In the genomic region with DNA sequence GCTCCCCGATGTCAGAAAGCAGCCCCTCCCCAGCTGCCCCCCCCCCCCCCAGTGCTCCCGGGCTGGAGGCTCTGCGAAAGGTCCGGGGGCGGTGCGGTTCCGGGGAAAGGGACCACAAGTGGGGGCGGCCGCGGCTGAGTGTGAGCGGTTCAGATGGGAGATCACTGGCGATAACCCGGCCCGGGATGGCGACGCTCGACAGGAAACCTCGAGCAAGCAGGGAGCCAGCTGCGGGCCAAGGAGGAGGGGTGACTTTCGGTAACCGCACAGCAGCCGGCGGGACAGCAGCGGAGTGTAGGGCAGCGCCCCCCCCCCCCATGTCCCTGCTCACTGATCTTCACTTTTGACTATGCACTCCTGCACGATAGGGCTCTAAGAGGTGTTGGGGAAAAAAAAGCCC, we compare ENCODE assay signal across 8 mouse cellular contexts. TPM values are rescaled to one million over a fixed set of nuclear protein-coding genes. Genes with fewer than 3 reads are reported as not detected.
DNase-seq lines count a peak whose midpoint lies in the region; ATAC-seq and TF ChIP-seq lines count a peak whose summit lies in the region.

No protein-coding gene starts in this region.

- H3K9ac ChIP-seq in forebrain, embryonic 16.5 days (replicated peaks; ENCODE audit: low read depth, low read length): peak overlapping the region; percentile 58
- peak overlapping the region; percentile 41 for H3K9ac ChIP-seq in stomach, postnatal 0 days (ENCODE audit: low read length)

- no peaks in the 10 kb centered on the region for H3K36me3 ChIP-seq in forebrain, embryonic 16.5 days (ENCODE audit: control insufficient read depth, insufficient read depth)
- no peaks in the 10 kb centered on the region for H3K36me3 ChIP-seq in limb, embryonic 10.5 days
- H3K36me3 ChIP-seq in stomach, postnatal 0 days (ENCODE audit: control insufficient read depth, insufficient read depth, low read length): no peaks in the 10 kb centered on the region

- TF ChIP-seq EP300 in stomach, postnatal 0 days (optimal IDR thresholded peaks at IDR 0.05): no peak

- H3K4me3 ChIP-seq in forebrain, embryonic 16.5 days (replicated peaks; ENCODE audit: low read length): peak overlapping the region; percentile 57
- peak overlapping the region; percentile 63 for H3K4me3 ChIP-seq in limb, embryonic 10.5 days
- H3K4me3 ChIP-seq in stomach, postnatal 0 days (ENCODE audit: low read depth, low read length): peak overlapping the region; percentile 53

- peaks cover 8% of the 10 kb centered on the region; the same call in 1 of the 2 replicates for H3K27me3 ChIP-seq in forebrain, embryonic 16.5 days (replicated peaks; ENCODE audit: control insufficient read depth, insufficient read depth, low read length)
- H3K27me3 ChIP-seq in limb, embryonic 10.5 days (ENCODE audit: low read depth, poor library complexity, severe bottlenecking): peaks cover 77% of the 10 kb centered on the region
- H3K27me3 ChIP-seq in stomach, postnatal 0 days (ENCODE audit: control insufficient read depth, insufficient read depth, low read length): no peaks in the 10 kb centered on the region; the same call in 1 of the 2 replicates

- H3K4me2 ChIP-seq in forebrain, embryonic 16.5 days (ENCODE audit: low read length): peak overlapping the region; percentile 100
- H3K4me2 ChIP-seq in stomach, postnatal 0 days (replicated peaks; ENCODE audit: low read depth): peak overlapping the region; percentile 99

- H3K4me1 ChIP-seq in forebrain, embryonic 16.5 days (replicated peaks; ENCODE audit: control insufficient read depth, insufficient read depth, low read length): peaks cover 30% of the 10 kb centered on the region
- H3K4me1 ChIP-seq in limb, embryonic 10.5 days: peaks cover 75% of the 10 kb centered on the region
- no peaks in the 10 kb centered on the region for H3K4me1 ChIP-seq in stomach, postnatal 0 days (replicated peaks; ENCODE audit: control insufficient read depth, insufficient read depth)

- TF ChIP-seq CTCF in stomach, postnatal 0 days (IDR thresholded peaks at IDR 0.05; ENCODE audit: low read depth): no peak

- DNase-seq in adrenal gland, postnatal 10 days: peak; percentile 41
- DNase-seq in adrenal gland, adult 8-10 months: no peak
- peak; percentile 58 for DNase-seq in Muller cell, postnatal 12 days (ENCODE audit: inconsistent ontology term)
- peak; percentile 68 for DNase-seq in limb, embryonic 10.5 days (ENCODE audit: low spot score)
- peak; percentile 29 for DNase-seq in stomach, postnatal 0 days (ENCODE audit: low spot score)
- no peak for DNase-seq in urinary bladder, postnatal 25 days (ENCODE audit: low spot score)

- ATAC-seq in forebrain, embryonic 16.5 days: peak; percentile 57
- peak; percentile 56 for ATAC-seq in megakaryocyte-erythroid progenitor cell, adult 5-6 weeks (replicated peaks; ENCODE audit: low FRiP score, low TSS enrichment, poor library complexity, severe bottlenecking)
- no peak for ATAC-seq in stomach, postnatal 0 days (ENCODE audit: low FRiP score, low TSS enrichment)

- no peak overlapping the region for H3K27ac ChIP-seq in forebrain, embryonic 16.5 days (ENCODE audit: low read length)
- H3K27ac ChIP-seq in limb, embryonic 10.5 days: peak overlapping the region; percentile 76
- no peak overlapping the region for H3K27ac ChIP-seq in stomach, postnatal 0 days (replicated peaks)

- WGBS in forebrain, embryonic 16.5 days: under 1% methylated on average over 21 of the region's 26 CpGs
- WGBS in limb, embryonic 10.5 days: 2% methylated on average over 26 of the region's 26 CpGs
- under 1% methylated on average over 25 of the region's 26 CpGs for WGBS in stomach, postnatal 0 days

- no peaks in the 10 kb centered on the region for H3K9me3 ChIP-seq in forebrain, embryonic 16.5 days (ENCODE audit: control insufficient read depth, low read length)
- H3K9me3 ChIP-seq in limb, embryonic 10.5 days (replicated peaks): no peaks in the 10 kb centered on the region
- no peaks in the 10 kb centered on the region for H3K9me3 ChIP-seq in stomach, postnatal 0 days (ENCODE audit: control insufficient read depth, low read length)

RNA-seq across cellular contexts. Expression of gene Cd247, which starts 56.5 kb away (rescaled TPM):
- total RNA-seq in adrenal gland, postnatal 10 days (2021): 1 to 10 TPM; 3.2 to 4.5 TPM
- total RNA-seq in adrenal gland, adult 8-10 months (2022): under 1 TPM; 0.20 to 0.46 (median 0.43) TPM
- 2.1 and 2.2 TPM in 2 replicates for polyA plus RNA-seq in forebrain, embryonic 16.5 days (2015; fragmentation: Nextera tagmentation; extraction: Ambion mirVana)
- polyA plus RNA-seq in limb, embryonic 10.5 days (2016; fragmentation: Nextera tagmentation; extraction: Ambion mirVana): 1.0 and 1.1 TPM in 2 replicates
- total RNA-seq in megakaryocyte-erythroid progenitor cell, adult 5-6 weeks (2014; fragmentation: Nextera tagmentation): 6.2 and 8.1 TPM in 2 replicates
- total RNA-seq in megakaryocyte-erythroid progenitor cell, adult 5-6 weeks (2017): 7.5 TPM in 1 of 2 replicates, not detected in the other
- 0.24 and 0.52 TPM in 2 replicates for polyA plus RNA-seq in stomach, postnatal 0 days (2015; fragmentation: Nextera tagmentation; extraction: Ambion mirVana)

Comparison
In these comparisons a context has a peak if more than half of its experiments do, and no peak if none do; other contexts are left out.
1. DNase-seq: peak in adrenal gland, postnatal 10 days (single experiment), Muller cell, postnatal 12 days (single experiment), limb, embryonic 10.5 days (single experiment) and stomach, postnatal 0 days (single experiment); none in adrenal gland, adult 8-10 months (single experiment) and urinary bladder, postnatal 25 days (single experiment).
2. Peak in every context shown above with its lines, with median percentiles within 50 percentile points of each other: H3K4me3 ChIP-seq.